Mouse (Mus musculus) kidney, adult 18-20 months (tissue): Measurements from ENCODE around the gene C130026I21Rik.
A peak's percentile ranks its signal among the peaks of the same experiment; 100 is the strongest.
"Not testable (repeated sequence)": the region's sequence is repeated elsewhere in the genome, so short reads cannot be mapped to it uniquely, and the experiment has no call there.

Experiments
- DNase-seq: peaks from one replicate; pipeline ENCODE4 v3.0.0; 2021

C130026I21Rik gene

DNA sequence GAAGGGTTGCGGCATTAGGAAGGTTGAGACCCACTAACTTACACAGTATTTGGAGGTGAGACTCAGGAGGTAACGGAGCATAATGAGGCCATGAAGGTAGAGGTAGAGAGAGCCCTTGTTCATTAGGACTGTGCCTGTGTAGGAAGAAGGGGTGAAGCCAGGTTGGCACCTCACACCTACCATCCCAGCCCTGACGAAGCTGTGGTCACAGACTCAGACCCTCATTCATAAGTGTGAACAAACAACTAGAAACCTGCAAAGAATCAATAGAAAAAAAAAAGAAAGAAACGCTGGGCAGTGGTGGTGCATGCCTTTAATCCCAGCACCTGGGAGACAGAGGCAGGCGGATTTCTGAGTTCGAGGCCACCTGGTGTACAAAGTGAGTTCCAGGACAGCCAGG, 152.0 kb downstream of the C130026I21Rik start:
- DNase-seq: not testable (repeated sequence)

DNA sequence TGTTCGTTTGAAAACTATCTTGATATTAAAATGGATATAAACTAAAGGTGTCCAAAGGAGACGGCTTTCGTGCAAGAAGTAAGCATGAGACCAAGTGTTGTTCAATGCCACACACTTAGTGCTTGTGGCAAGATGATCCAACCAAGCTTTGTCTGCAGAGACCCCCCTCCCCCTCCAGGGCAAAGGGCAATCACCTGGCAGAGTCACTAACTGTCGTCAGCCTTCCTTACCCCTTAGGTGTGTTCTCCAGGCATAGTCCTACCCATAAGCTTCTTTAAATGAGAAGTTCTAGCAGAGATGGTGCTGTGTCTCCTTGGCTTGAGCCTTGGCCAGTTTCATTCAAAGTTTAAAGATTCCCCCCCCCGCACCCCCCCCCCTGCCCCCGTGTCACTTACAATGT, 152.8 kb downstream of the C130026I21Rik start:
- DNase-seq: not testable (repeated sequence)

DNA sequence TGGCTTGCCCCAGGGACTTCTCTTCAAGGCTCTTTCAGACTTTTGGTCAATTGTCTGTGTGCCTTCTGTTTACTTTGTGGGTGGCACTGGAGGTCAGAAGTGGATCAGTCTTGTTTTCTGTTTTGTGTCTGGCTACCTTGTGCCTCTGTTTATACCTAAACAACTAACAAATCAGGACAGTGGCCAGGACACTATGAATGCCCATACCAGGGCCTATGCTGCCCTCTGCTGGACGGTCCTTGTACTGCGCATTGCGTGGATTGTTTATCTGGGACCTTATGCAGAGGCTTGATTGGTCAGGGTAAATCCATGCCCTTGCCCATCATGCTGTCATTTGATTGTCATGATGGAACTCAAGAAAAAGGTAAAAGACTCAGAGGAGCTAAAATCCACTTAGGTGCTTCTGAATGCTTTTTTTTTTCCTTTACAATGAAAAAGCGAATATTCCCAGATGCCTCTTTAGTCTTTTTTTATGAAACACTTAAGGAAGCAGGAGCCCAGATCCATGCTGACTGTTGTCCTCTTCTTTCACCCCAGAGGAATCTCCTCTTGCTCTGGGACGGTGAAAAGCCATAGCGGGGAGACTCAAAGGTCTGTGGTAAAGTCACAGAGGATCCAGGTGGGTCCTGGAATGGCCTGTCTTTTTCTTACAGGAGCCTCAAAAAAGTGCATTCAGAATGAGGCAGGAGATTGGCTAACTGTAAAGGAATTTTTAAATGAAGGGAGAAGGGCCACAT, 155.5 kb downstream of the C130026I21Rik start:
- peak; percentile 82 for DNase-seq

DNA sequence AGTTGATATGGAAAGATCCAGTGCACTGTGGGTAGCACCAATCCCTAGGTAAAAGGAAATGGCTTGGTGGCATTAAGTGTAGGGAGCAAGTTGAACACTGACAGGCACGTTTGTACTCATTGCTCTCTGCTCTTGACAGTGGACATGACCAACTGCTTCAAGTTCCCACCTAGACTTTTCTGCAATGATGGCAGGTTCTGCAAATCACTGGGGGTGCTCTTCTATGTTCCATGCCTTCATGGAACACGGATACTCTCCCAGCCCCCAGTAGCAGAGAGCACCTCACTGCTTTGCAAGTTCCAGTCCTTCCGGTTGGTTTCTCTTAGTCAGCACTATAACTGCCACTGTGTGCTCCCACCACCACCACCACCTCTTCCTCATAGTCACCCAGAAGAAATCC, 156.3 kb downstream of the C130026I21Rik start:
- DNase-seq: not testable (repeated sequence)

DNA sequence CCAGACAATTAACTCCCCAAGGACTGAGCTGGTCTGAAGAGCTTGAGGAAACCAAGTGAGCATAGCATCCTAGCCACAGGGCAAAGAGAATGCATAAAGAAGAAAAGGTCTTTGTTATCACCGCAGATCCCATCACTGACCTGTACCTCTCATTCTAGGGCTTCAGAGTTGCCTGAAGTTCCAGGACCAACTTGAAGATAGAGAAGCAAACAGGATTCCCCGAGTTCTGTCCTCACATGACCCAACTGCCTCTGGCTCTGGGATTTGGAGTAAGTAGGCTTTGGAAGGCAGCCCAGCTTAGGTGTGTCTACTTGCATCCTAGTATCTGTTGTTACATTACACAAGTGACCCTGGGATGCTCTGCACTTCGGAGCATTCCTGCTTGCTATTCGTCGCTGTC, 157.5 kb downstream of the C130026I21Rik start:
- DNase-seq: not testable (repeated sequence)

DNA sequence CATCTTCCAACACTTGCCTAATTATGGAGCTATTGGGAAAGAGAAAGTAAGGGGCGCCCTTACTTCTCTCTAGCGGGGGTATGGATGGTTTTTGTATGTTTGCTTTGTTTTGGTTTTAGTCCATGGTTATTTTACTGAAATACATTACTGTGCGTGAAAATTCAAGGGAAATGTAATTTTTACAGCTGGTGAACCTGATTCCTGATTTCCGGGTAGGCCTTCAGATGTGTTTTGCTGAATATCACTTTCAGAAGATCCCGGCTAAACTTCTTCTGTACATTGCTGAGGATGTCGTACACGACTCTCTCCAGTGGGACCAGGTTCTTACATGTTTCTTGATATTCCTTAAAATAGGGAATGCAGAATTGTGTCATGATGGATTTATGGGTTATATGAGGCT, 158.1 kb downstream of the C130026I21Rik start:
- not testable (repeated sequence) for DNase-seq

DNA sequence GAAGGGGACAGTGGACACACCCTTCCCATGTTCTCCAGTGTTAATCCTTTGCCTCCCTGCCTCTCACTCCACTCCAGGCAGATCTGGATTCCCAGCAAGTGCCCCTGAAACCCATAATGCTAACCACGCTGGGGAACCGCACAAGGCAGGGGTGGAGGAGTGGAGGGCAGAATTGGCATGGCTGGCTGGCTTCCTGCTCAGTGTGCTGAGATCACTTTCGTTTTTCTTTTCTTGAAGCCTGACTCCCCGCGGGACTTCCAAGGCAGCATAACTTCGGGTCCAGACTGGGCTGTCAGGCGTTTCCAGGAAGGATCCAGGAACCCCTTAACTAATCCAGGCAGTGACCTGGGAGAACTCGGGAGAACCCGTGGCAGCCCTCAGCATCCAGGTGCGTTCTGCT, 158.8 kb downstream of the C130026I21Rik start:
- not testable (repeated sequence) for DNase-seq

DNA sequence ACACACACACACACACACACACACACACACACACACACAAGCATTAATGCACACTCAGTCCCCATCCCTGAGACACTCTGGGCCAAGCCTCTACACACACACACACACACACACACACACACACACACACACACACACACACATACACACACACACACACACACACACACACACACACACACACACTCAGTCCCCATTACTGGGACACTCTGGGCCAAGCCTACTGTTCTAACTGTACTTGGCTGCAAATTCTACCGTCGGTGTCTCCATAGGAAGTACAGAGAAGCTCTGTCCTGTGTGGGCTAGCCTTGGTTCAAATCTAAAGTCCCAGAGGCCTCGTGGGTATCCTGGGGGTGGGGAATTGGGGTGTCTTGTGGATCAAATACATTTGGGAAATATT, 159.5 kb downstream of the C130026I21Rik start:
- DNase-seq: not testable (repeated sequence)

DNA sequence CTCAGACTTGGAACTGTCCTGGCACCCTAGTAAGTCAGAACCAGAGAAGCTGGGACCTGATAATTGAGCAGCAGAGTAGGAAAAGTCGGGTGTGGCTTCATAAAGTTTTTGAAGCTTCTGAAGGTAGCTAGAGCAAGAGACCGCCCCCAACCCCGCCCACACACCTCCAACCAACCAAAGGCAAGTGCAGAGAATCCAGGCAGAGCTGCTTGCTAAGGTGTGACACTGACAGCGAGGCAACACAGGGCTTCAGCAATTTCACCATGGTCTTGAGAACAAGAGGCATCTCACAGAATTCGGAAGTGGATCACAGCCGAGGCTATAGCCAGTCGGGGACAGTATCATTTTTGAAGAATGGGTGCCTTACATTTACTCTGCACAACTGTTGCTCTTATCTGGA, 160.6 kb downstream of the C130026I21Rik start, which contains the start of gene A530032D15Rik:
TSS of gene A530032D15Rik (minus strand) at position 101 of the 400 bp plus-strand sequence.
- DNase-seq: not testable (repeated sequence)

DNA sequence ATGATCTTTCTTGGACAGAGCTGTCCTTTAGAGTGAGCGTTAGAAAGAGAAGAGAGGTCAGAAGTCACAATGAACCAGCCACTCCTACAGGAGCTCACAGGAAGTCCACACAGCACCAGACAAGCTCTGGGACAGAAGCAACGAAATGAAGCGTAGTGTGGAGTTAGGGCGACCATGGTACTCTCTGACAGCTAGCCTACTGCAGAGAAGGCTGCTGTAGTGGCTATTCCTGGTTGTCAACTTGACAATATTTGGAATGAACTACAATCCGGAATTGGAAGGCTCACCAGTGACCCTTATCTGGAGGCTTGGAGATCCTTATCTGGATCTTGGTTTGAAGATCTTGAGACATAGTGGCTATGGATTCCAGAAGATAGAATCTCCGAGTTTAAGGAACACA, 164.4 kb downstream of the C130026I21Rik start:
- not testable (repeated sequence) for DNase-seq

DNA sequence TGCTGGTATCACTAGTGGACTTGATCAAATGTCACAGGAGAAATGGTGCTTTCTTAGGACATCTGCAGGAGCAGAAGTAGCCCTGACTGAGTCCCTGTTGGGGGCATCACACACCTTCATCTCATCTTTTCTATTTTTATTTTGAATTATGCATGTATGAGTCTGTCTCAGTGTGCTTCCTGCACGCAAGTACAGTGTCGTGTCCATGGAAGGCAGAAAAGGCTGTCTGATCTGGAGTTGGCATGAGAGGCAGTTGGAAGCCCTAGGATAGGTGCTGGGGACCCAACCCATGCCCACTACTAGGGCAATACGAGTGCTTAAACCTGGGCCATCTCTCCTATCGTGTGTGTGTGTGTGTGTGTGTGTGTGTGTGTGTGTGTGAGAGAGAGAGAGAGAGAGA, 165.0 kb downstream of the C130026I21Rik start:
- DNase-seq: not testable (repeated sequence)

DNA sequence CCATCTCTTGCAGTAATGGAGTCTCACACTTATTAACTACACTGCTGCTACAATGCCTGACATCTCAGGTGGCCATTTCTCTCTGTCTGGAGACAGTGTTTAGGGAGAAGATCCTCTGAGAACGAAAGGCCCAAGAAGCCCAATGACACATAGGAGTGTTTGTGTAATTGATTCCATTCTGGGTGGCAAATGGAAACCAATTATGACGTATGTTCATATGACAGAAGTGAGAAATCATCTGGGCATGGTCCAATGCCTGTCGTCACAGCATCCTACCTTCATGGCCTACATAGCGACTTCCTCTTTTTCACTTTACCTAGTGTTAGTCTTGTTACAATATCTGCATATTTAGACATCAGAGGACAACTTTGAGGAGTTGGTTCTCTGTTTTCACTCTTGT, 168.6 kb downstream of the C130026I21Rik start:
- not testable (repeated sequence) for DNase-seq

DNA sequence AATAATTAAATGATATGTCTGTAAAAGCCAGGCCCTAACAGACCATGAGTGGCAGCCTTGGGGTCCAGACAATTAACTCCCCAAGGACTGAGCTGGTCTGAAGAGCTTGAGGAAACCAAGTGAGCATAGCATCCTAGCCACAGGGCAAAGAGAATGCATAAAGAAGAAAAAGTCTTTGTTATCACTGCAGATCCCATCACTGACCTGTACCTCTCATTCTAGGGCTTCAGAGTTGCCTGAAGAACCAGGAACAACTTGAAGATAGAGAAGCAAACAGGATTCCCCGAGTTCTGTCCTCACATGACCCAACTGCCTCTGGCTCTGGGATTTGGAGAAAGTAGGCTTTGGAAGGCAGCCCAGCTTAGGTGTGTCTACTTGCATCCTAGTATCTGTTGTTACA, 170.5 kb downstream of the C130026I21Rik start, which contains the start of gene Gm10553:
TSS of gene Gm10553 (plus strand) at position 301 of the 400 bp plus-strand sequence.
- not testable (repeated sequence) for DNase-seq

DNA sequence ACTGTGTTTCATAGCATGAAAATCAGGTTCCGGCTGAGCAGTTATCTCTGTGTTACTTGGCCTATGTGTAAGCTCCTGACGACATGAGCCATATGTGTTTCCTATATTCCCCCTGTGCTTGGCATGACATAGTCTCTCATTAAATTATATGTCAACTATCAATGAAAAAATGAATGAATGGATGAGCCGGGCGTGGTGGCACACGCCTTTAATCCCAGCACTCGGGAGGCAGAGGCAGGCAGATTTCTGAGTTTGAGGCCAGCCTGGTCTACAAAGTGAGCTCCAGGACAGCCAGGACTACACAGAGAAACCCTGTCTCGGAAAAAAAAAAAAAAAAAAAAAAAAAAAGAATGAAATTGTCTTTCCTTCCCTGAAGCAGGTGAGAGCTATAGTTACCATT, 171.3 kb downstream of the C130026I21Rik start:
- not testable (repeated sequence) for DNase-seq

DNA sequence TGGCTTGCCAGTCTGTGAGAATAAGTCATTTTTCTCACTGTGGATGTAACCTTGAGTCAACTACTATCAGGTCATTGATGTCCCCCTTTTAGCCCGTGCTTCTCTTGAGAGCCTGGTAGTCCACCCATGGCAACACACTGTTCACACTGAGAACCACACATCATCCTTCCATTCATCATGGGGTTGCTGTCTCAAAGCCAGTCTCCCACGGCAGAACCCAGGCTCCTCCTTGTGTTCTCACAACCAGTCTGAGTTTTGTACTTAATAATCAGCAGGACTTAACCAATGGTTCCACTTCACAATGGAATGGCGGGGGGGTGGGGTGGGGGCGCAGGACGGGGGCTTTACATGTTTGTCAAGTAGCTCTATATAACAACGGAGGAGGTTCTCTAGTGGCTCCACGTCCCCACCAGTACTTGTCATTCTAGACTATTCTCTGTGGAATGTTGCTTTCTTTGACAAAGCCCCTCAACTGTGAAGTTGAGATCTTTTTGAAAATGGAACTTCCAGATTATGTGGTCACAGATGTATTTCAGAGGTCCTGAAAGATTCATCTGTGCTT, 177.3 kb downstream of the C130026I21Rik start:
- DNase-seq: not testable (repeated sequence)

DNA sequence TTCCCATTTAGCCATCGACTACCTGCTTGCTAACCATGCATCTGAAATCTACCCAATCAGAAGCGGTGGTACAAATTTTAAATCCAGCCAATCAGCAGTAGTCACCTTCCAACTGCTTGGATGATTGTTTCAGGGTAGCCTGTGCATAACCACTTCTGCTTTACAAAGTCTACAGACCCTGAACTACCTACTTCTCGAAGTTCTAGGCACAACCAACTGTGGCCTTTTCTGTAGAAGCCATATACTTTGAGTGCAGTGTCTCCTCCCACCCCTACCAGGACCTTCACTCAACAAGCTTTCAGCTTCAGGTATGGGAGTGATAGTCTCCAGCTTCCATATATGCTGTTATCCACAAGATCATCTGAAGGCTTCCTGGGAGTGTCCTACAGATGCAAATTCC, 178.2 kb downstream of the C130026I21Rik start:
- not testable (repeated sequence) for DNase-seq

DNA sequence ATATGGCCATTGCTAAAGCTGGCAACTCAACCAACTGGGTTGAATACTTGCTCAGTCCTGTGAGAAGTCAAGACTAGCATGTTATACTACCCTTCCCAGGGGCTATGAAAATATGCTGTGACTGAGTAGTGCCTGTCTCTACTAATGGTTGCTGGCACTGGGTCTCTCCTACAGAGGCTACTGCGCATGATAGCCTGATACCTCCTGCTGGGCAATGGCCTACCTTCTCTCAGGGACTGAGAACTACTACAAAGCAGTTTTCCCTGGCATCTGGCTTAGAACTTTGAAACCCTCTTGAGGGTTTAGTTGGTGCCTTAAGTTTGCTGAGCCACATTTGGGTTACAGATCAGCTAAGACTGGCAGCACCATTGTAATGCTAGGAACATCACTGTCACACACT, 184.2 kb downstream of the C130026I21Rik start:
- not testable (repeated sequence) for DNase-seq

DNA sequence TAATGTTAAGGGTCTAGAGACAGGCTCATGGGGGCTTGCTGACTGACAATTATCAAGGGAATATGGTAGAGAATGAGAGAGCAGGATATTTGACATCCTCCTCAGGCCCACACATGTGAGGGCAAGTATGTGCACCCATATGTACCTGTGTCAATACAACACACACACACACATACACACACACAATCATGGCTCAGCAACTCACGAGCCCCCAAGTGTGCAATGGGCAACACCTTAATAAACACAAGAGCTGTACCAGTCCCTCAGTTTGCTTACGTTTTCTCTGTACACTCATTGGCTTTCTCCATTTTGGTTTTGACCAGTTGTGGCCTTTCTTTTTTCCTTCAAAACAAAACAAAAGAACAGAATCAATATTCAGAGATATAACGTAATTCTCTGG, 185.6 kb downstream of the C130026I21Rik start:
- DNase-seq: not testable (repeated sequence)

DNA sequence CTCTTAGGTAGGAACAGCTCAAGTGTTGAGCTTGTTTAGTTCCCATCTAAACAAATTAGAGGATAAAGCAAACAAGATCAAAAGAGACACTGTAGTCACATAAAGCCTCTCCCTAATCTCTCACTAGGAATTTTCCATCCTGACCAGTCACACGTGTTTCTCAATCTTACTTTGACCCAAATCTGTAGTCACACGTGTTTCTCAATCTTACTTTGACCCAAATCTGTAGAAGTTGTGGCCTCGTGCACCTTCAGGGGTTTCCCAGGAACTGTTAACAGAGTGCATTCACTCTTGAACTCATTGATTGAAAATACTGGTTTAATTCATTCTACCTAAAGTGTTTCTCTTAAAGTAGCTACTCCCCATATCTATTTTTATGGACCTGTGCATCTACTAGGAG, 197.3 kb downstream of the C130026I21Rik start:
- not testable (repeated sequence) for DNase-seq

DNA sequence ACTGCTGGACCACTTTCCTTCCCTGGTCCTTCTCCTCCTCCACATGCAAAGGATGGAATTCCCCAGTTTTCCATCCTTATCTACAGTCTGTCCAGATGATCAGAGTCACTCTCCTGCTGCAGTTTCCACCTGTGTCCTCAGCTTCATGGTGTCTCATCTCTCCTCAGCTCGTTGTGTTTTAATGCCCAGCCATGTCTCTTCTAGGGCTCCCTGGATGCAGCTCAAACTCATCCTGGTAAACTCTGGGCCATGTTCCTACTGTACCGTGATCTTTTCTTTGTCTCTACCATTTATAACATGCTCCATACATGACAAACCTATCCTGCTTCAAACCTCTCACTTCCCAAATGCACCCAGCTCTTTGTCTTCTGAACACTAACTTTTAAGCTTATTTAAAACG, 198.7 kb downstream of the C130026I21Rik start:
- not testable (repeated sequence) for DNase-seq

DNA sequence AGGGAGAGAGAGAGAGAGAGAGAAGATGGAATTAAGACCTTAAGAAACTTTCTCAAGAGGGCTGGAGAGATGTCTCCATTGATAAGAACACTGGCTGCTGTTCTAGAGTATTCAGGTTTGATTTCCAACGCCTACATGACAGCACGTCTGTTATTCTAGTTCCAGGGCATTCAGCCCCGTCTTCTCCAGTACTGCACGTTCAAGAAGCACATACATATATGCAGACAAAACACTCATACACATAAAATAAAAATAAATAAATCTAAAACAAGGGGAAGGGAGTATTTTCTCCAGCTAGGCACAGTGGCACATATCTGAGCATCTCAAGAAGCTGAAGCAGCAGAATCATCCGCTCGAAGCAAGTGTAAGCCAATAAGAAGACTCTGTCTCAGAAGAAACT, 234.6 kb downstream of the C130026I21Rik start:
- not testable (repeated sequence) for DNase-seq

DNA sequence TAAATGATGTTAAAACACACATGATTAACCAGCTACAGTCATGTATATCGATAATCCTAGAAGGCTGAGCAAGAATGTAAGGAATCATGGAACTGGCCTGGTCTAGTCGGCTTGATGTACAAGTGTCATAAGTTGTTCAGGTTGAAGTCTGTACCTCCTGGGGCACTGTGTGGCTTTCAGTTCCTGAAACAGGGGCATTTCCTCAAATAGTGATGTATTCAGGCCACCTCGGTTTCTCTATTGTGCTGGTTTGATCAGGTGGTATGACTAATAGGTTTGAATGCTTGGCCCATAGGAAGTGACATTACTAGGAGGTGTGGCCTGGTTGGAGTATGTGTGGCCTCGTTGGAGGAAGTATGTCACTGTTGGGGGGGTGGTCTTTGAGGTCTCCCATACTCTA, 236.0 kb downstream of the C130026I21Rik start:
- DNase-seq: not testable (repeated sequence)

DNA sequence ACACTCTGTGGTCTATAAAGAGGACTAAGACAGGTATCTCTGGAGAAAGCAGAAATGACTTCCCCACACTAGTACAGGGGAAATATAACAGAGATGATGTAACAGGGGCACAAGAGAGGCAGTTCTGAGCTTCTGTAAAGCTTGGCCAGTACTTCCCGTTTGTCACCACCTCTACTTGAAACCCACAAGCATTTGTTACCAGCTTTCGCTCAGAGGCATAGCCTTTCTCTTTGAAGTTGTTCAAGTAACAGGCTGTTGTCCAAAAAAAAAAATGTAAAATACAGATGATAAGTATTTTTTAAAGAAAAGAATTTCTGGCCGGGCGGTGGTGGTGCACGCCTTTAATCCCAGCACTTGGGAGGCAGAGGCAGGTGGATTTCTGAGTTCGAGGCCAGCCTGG, 236.8 kb downstream of the C130026I21Rik start:
- not testable (repeated sequence) for DNase-seq

DNA sequence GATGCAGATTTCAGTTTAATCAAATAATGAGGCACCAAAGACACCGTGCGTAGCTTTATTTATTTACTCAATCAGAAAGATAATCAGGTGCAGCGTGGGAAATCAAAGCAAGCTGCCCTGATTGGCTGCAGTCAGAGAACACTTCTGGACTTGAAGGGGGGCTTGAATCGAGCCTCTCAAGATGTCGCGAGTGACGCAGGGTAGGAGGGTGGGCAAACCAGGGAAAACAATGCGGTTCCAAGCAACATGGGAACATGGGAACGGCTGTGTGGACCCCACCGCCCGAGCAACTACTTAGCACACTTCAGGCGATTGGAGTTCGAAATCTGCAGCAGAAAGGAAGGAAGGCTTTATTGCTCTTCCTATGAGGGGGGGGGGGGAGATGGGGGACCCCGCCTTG, 240.2 kb downstream of the C130026I21Rik start:
- DNase-seq: not testable (repeated sequence)
